Mouse (Mus musculus) MN1 (cell line): ENCODE data around the gene Ilk.

Source experiments
- DNase-seq: peaks from one replicate; pipeline ENCODE4 v3.0.0-alpha.2; 2016; ENCODE audit warnings: low spot score

Ilk gene

DNA sequence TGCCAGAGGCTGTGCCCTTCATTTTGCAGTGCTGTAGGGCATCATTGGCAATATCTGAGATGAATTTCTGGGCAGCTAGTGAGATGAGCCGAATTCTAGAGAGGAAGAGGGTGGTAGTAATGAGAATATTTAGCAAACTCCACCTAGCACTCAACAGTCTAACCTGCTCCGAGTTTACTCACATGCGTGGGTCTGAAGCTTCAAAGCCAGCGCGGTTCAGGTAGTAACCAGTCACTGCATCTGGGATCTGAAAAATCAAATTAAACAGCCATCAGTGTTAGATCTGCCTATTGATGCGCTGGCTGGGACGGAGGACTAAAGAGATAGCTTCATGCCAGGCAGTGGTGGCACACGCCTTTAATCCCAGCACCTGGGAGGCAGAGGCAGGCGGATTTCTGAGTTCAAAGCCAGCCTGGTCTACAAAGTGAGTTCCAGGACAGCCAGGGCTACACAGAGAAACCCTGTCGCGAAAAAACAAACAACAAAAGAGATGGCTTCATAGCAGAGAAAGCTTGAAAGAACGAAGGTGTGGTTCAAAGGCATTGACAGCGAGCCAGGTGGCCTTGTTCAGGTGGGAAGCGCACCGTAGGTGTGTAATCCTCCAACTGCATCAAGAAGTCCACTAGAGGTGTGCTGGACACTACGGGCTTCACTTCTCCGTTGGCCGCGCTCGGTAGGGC is 7.0 kb downstream of the Ilk start:
- DNase-seq, result peak; percentile 9

DNA sequence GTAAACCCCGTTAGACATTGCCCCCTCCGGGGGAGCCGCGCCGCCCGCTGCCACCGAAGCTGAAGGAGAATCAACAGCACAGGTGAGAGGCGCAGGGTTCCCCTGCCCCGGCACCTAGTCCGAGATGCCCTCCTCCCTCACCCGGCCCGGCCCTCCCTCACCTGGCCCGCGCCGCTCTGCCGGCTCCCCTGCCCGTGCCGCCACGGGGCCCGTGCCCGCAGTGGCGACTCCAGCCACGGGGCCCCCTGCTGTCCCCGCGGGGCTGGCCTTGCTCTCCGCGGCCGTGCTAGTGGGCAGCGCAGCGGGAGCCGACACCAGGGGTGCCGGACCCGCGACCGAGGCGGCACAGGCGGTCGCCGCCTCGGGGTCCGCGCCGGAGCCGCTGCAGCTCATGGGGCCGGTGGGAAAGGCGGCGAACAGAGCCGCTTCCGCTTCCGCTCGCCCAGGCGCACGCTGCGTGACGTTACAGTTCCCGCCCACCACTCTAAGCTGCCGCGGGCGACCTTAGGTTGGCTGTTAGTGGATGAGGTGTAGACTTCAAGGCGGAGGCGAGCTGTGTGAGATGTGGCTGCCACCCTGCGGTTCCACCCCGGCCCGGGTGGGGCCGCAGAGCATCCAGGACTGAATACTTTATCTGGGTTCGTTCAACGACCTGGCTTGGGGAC is 7.7 kb downstream of the Ilk start, which contains the start of gene Taf10:
Gene Taf10, minus strand, starts transcription at position 436 of the 665 bp plus-strand sequence.
- DNase-seq, result peak; percentile 93

DNA sequence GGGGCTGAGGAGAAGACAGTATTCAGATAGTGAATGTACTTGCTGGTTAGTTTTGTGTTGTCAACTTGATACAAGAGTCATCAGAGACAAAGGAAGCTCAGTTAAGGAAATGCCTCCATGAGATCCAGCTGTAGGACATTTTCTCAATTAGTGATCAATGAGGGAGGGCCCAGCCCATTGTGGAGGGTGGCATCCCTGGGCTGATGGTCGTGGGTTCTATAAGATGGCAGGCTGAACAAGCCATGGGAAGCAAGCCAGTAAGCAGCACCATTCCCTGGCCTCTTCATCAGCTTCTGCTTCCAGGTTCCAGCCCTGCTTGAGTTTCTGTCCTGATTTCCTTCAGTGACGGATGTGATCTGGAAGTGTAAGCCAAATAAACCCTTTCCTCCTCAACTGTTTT is 11.4 kb downstream of the Ilk start:
- DNase-seq, result no peak

DNA sequence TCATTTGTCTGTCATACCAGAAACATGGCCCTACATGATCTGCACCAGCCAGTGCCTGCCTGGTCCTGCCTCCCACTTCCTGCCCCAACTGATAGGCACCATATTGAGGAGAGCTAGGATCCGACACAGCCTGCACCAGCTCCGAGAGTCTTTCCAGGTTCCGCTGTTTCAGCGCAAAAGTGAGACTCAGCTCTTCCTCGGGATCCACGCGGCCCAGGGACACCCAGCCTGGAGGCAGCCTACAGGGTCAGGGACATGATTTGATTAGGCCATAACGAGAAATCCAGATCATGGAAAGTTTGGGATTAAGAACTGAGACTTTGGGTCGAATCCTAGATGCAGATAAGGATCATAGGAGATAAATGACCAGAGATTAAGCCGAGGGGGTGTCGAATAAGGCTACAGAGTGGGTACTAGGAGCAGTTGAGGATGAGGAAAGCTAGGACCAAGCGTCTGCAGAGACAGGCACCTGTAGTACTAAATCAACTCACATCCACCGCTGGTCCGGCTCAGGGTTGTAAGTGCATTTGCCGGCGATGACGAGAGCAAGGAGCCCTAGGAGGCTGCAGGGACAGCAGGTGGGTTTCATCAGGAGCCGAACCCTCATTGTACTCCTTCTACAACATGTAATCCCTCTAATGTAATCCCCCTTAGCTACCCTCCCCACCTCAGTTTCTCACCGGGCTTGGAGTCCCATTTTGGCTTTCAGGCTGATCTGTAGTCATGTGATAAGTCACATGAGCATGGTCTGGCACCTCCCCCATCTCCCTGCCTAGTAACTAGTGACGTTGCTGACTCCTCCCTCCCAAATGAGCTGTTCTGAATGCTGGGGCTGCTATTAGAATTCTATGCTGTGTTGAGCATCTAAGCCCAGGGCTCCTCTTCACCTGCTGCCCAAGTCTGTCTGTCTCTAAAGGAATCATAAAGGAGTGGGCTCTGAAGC is 15.4 kb downstream of the Ilk start, which contains the start of gene Tpp1:
Gene Tpp1, minus strand, starts transcription at position 745 of the 943 bp plus-strand sequence.
- peak; percentile 93 for DNase-seq

DNA sequence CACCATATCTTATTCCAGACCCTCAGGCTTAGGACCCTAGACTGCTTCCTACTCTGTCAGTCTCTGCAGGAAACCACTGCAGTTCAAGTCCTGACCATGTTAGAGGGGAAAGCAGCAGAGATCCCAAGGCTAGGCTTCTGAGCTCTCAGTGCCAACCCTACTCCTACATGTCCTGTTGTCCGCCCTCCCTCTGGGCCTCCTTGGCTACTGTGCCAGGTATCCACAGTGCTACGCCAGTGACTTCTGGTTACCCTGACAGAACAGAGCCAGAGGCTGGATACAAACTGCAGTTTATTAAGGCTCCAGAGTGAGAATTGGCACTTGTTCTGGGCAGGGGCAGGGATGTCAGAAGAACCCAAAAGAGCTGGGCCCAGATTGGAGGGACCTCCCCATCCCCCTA is 16.3 kb downstream of the Ilk start:
- peak; percentile 13 for DNase-seq

DNA sequence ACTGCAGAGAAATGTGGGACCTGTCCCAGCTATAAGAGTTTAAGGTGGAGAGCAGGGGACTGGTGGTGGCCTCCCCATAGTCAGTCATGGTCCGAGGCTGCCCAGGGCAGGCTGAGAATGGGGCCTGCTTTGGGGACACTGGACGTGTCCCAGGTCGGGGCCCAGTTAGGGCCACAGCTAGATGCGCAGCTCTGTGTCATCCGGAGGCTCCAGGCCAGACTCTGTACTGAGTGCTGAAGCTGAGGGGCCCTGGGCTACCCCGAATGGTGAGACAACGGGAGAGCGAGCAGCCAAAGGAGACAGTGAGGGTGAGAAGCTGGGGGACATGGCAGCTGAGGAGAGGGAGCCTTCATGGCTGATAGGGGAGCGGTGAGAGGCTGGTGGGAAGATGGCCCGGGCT is 16.9 kb downstream of the Ilk start:
- DNase-seq, result no peak

DNA sequence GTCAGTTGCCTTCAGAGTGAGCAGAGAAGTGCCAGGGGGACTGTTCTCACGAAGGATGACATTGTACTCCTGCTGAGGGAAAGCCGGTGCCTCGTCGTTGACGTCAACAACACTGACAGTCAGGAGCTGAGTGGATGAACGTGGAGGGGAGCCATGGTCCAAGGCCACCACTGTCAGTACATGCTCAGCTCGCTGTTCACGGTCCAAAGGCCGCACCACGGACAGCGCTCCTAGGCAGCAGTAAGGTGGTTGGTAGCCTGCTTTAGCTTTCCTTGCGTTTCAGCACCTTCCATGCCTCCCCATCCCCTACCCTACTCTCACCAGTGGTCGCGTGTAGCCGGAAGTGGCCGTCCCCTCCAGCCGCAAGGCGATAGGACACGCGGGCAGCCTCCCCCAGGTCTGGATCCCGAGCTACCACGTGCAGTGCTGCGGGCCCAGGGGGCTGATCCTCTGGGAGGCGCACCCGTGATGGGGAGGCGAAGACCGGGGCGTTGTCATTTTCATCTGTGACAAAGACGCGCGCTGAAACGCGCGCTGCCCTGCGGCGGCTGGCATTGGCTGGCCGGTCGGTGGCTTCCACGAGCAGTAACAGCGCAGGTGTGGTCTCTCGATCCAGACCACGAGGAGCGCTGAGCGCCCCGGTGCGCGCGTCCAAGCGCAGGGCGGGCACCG is 25.6 kb downstream of the Ilk start:
- no peak for DNase-seq

DNA sequence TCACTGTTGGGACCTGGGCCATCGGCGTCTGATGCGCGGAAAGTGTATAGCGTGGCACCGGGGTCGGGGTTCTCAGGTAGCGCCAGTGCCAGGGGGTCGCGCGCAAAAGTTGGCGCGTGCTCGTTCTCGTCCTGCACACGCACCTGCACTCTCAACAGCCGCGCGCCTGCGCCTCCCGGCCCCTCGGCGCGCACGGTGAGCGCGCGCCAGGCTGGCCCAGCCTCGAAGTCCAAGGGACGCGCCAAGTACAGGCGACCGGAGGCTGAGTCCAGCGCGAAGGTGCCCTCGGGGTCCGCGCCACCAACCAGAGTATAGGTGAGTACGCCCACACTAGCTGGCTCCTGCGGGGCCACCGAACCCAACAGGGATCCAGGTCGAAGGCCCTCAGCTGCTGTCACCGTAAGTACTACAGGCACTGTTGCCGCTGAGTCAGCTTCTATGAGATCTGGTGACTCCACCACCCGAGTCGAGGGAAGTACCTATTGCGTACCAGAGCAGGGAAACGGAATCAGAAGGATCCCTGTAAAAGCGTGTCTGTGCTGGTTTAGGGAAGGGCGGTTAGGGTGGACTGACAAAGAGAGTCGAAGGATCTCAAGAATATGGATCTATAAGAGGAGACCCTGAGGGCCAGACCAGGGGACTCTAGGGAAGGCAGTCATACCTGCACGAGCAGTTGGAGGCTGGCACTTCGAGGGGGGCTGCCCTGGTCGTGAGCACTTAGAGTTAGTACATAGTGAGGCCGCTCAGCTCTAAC is 26.3 kb downstream of the Ilk start:
- no peak for DNase-seq

DNA sequence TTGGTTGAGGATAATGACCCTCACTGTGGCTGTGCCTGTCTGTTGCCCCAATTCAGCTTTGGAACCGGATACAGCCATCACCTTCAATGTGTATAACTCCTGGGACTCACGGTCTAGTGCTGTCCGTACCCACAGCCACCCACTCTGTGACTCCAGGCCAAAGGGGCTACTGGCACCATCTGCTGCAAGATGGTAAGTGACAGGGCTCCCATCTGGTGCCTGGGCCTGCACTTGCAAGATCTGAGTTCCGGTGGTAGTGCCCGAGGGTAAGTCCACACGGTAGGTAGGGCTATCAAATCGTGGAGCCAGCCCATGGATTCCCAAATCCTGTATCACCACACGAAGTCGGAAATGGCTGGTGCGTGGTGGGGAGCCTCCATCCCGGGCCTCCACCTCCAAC is 27.9 kb downstream of the Ilk start:
- DNase-seq, result no peak

DNA sequence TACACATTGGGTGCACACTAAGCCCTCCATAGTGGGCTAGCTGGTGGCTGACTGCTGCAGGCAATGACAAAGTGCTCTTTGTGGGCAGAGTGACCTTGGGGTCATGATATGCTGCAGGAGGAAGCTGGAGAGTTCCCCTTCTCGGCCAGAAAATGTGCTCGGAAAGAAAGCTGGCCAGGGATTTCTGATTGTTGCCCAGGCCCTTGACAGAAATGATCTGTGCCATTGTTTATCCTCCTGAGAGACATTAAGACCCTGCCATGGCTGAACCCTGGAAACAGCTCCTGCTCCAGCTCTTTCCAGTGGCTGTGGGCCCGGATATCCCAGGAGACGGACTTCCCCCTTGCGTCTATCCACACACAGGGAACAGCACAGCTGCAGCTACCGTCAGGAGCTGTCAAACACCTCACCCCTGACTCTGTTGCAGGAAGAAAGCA is 31.4 kb downstream of the Ilk start:
- no peak for DNase-seq

DNA sequence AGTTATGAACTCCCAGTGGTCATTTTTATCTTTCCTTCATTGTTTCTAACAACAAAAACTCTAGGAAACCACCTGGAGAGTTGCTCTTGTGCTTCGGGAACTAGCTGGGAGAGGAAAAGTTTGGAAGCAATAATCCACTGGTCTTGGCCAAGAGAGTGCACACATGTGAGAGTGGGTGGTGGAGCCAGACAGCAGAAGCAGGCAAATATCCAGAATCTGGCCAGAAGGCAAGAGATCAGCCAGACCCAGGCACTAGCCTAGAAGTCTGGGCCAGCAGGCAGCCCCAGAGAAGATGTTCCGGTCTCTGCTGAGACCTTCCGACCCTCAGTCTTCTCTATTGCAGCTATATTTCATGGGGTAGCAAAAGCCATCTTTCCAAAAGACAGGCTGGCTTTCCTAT is 33.6 kb downstream of the Ilk start:
- DNase-seq, result no peak

DNA sequence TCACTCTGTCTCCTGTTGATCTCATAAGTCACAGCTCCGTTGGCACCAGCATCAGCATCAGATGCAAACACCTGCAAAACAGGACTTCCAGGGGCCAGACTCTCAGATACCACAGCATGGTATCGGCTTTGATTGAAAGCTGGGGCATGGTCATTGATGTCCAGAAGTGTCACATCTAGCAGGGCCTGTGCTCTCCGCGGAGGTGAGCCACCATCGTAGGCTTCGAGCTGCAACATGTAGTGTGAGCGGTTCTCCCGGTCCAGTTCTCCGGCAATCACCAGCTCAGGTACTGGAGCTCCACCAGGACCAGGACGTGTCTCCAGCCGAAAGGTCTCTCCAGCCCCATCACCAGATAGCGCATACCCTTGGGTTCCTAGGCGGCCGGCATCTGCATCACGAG is 35.9 kb downstream of the Ilk start:
- no peak for DNase-seq

DNA sequence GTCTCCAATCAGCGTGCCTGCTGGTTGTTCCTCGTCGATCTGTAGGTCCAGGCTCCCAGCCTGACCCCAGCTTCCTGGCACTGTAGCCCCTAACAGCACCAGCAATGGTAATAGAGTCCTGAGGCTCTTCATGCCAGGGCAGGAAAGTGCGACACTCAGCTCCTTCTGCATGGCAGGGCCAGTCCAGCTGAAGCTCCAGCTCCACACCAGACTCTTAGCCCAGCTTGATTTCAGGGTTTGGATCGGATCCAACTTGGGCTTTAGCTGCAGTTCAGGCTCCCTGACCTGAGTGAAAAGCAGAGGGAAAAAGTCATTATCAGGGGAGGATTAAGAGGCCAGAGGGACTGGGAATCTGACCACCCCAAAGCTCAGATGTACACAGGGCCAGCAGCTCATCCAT is 36.6 kb downstream of the Ilk start:
- peak; percentile 43 for DNase-seq

DNA sequence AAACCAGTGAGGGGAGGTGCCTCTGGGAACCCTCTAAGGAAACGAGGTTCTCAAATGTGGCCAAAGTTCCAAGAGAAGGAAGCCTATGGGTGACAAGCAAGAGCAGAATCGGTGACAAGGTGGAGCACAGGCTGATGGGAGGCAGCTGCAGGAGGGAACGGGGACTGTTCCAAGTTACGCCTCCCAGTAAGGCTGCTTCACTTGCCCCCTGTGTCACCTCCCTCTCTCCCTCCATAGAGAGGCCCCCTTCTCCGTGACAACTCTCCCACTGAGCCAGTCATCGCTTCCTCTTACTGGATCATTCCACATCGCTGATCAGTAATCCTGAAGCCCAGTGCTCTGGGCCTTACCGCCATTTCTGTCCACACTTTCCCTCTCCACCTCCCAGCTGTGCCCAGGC is 38.3 kb downstream of the Ilk start:
- DNase-seq, result no peak

DNA sequence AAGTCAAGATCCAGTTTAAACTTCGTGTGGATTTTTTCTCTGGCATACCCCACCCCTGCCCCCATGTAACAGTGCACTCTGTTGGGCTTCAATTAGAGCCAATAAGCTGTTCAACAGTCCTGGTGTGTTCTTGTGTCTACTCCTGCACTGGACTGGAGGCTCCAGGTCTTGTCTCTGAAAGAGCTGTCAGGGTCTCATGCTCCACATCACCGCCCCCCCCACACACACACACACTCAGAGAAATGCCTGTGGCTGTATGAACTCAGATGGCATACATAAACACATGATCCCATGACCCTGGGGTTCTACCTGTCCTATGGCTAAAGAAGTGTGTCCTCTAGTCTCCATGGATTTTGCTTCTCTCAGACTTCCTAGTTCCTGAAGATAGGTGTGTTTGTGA is 39.6 kb downstream of the Ilk start:
- no peak for DNase-seq

DNA sequence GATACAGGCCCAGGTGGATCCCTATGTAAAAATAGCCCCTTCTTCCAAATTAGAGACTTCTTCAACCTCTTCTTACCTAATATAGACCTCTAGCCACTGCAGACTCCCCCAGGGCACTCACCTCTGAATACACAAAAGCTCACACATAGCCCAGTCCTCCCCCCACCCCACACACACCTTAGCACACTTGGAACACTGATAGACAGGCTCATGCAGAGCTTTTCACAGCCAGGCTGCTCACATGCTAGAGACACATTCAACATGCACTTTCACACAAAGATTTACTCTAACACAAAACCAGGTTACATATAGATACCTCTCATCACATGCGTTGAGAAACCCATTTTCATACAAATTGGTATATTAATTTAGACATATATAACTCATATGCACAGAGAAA is 40.9 kb downstream of the Ilk start:
- DNase-seq, result no peak

DNA sequence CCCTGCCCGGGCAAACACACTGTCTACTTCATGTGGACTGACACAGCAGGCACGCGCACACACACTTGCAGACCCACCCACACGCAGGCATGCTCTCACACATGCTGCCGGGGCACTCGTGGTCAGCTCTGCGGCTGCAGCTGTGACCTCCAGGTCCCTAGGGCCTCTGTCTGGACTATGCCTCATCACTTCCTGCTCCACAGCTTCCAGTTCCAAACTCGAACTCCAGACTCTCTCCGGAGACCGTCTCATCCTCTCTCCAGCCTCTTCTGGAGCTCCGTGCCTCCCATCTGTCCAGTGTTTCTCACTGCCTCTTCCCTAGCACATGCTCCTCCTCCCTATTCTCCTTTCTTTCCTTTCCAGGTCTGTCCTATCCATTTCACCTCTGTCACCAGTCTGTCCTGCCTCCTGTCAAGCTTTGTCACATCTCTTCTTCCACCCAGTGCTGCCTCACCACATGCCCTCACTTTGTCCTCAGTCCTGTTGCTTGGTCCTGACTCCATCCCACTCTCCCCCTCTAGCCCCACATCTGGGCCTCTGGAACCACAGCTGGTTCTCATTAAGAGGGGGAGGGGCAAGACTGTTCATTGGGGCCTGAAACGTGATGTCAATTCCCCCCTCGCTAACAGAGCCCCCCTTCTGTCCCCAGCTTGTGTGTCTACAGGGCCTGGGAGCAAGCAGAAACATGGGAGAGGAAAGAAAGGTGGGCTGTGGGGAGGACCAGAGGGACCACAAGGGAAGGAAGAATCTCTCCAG is 41.6 kb downstream of the Ilk start:
- DNase-seq, result peak; percentile 78

DNA sequence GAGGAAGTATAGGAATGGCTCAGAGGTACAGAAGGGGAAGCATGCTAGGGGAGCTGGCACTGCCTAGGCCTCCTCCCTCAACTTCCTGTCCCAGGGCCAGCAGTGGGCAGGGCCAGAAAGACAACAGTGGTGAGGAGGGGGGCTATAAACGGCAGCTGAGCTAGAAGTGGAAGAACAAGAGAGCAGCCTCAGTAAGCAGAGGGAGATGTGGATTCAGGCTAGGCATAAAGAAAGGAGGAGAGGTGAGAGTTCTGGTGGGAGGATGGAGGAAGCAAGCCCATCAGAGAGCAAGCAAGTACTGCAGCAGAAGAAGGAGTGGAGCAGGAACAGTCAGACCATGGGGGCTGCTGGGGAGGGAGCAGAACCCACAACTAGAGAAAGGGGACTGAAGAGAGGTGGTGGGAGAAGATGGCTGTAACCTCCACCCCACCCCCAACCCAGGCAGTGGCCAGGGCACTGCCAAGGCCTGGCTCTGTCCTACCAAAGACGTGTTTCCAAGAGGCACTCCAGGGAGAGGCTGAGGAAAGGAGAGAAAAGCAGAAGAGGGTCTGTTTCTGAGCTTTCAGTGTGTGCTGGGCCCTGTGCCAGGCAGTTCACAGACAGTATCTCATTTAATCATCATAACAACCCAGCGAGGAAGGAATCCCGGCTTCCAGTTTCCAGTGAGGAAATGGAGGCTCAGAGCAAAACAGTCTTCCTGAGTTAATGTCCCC is 42.3 kb downstream of the Ilk start:
- peak; percentile 69 for DNase-seq

DNA sequence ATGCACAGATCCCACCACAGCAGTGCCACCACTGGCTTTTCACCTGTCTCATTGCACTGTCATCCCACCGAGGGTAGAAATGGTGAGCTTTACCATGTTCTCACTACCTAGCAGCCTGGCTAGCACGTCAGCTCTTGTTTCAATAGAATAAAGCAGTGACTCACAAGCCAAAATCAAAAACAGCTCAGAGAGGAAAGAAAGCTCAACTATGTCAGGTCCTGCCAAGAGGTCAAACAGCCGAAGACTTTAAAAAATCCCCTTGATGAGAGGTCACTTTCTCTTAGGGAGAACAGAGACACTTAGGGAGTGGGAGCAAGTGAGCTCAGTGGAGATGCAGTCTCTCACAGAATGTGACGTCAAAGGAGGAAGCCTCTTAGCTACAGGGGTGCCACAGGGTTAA is 47.5 kb downstream of the Ilk start:
- no peak for DNase-seq

DNA sequence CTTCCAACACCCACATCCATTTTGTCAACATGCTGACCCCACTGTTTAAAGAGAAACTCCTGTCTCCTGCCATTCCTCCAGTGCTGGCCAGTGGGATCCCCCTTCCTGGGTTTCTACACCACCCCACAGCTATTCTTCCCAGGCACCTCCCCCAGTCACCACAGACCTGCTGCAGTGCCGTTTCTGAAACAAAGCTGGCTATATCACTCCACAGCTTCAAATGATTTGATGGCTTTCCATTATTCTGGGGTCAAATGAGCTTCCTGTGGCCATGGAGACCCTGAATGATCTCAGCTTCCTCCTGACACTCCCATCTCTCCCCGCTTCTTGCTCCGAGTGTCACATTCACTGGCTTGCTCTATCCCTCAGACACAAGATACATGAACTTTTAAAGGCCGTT is 48.2 kb downstream of the Ilk start:
- no peak for DNase-seq
